Mouse (Mus musculus) lung, adult 18-20 months (tissue): ENCODE measurements around the gene Dbx2.

Source experiments
- DNase-seq, 2 experiments: peaks; one replicate each; pipeline ENCODE4 v3.0.0; 2022; ENCODE audit warnings: mixed read lengths in 2 of 2

Dbx2 gene

GRCm38 (mm10) chr15:95655860-95656259 lies at the start of gene Dbx2:
TSS of gene Dbx2 (minus strand) at chr15:95655960.
- no peak for DNase-seq

GRCm38 (mm10) chr15:95702206-95702605 lies 46.4 kb upstream of the Dbx2 start:
- no peak for DNase-seq

- no peak for DNase-seq
Measured at GRCm38 (mm10) chr15:95701573-95701972, 45.8 kb upstream of the Dbx2 start.

GRCm38 (mm10) chr15:95699371-95699770 lies 43.6 kb upstream of the Dbx2 start:
- DNase-seq: no peak

GRCm38 (mm10) chr15:95693759-95694158 lies 38.0 kb upstream of the Dbx2 start:
- no peak for DNase-seq

- no peak for DNase-seq
Measured at GRCm38 (mm10) chr15:95691594-95691993, 35.8 kb upstream of the Dbx2 start.

GRCm38 (mm10) chr15:95691129-95691528 lies 35.4 kb upstream of the Dbx2 start:
- no peak for DNase-seq

- no peak for DNase-seq
Measured at GRCm38 (mm10) chr15:95682620-95683019, 26.9 kb upstream of the Dbx2 start.

- no peak for DNase-seq
Measured at GRCm38 (mm10) chr15:95675645-95676044, 19.9 kb upstream of the Dbx2 start.

GRCm38 (mm10) chr15:95675176-95675575 lies 19.4 kb upstream of the Dbx2 start:
- no peak for DNase-seq

- no peak for DNase-seq
Measured at GRCm38 (mm10) chr15:95667209-95667608, 11.4 kb upstream of the Dbx2 start.

GRCm38 (mm10) chr15:95665002-95665401 lies 9.2 kb upstream of the Dbx2 start:
- DNase-seq: no peak

- no peak for DNase-seq
Measured at GRCm38 (mm10) chr15:95661718-95662117, 6.0 kb upstream of the Dbx2 start.

- no peak for DNase-seq
Measured at GRCm38 (mm10) chr15:95660368-95660767, 4.6 kb upstream of the Dbx2 start.

- DNase-seq: no peak
Measured at GRCm38 (mm10) chr15:95654211-95654897, 1.4 kb downstream of the Dbx2 start.

- no peak for DNase-seq
Measured at GRCm38 (mm10) chr15:95653812-95654210, 1.9 kb downstream of the Dbx2 start.

GRCm38 (mm10) chr15:95652898-95653707 lies 2.7 kb downstream of the Dbx2 start:
- no peak for DNase-seq

GRCm38 (mm10) chr15:95651824-95652223 lies 3.9 kb downstream of the Dbx2 start:
- no peak for DNase-seq

GRCm38 (mm10) chr15:95643505-95644029 lies 12.2 kb downstream of the Dbx2 start:
- DNase-seq: no peak

GRCm38 (mm10) chr15:95640347-95640746 lies 15.4 kb downstream of the Dbx2 start:
- DNase-seq: no peak

GRCm38 (mm10) chr15:95639829-95640134 lies 16.0 kb downstream of the Dbx2 start:
- no peak for DNase-seq

- no peak for DNase-seq
Measured at GRCm38 (mm10) chr15:95639115-95639828, 16.5 kb downstream of the Dbx2 start.

GRCm38 (mm10) chr15:95624396-95624795 lies 31.4 kb downstream of the Dbx2 start:
- DNase-seq: no peak

GRCm38 (mm10) chr15:95622797-95623196 lies 33.0 kb downstream of the Dbx2 start:
- DNase-seq: no peak
